Mouse (Mus musculus): ENCODE measurements around the gene Ntmt1. TPM values are rescaled to one million over a fixed set of nuclear protein-coding genes. Genes with fewer than 3 reads are reported as not detected.
A peak's percentile ranks its signal among the peaks of the same experiment; 100 is the strongest.

Ntmt1 gene
- polyA plus RNA-seq (2015; fragmentation: Nextera tagmentation; extraction: Ambion mirVana): 90.0 and 90.4 TPM in 2 replicates

DNA sequence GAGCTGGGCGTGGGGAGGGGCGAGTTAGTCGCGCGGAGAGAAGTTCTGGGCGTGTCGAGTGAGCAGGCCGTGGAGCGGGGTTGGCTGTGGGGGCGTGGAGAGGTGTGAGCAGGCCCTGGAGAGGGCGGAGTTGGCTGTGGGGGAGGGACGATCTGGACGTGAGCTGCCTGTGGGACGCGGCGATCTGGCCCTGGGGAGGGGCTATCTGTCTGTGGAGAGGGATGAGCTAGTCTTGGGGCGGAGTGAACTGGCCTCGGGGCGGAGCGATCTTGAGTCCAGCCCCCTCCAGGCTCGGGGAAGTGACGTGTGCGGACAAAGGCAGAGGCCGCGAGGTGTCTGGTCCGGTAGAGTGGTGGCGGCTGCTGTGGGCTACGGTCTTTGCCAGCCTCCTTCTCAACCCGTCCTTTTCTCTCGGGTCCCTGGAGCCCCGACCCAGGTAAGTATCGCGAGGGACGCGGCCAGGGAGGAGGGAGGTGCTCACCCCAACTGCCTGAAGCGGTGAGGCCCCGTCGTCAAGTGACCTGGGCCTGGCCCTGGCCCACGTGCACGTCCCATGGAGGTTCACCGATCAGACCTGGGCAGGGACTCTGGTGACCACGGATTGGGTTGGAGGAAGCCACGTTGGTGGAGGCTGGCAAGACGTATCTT is at the start of gene Ntmt1:
Gene Ntmt1, plus strand, starts transcription at position 179 of the 648 bp plus-strand sequence.
- Histone ChIP-seq H3K4me1 (ENCODE audit: control insufficient read depth, insufficient read depth, low read length) (peaks cover 17% of the 10 kb centered on the region), H3K27ac (ENCODE audit: low read length) (peak within 1 kb of the TSS; percentile 87), H3K9ac (ENCODE audit: low read length) (peak within 1 kb of the TSS; percentile 89), H3K9me3 (replicated peaks; ENCODE audit: control insufficient read depth, low read length) (no peaks in the 10 kb centered on the region), H3K4me2 (ENCODE audit: low read depth, low read length) (peak within 1 kb of the TSS; percentile 91), H3K4me3 (ENCODE audit: low read length) (peak within 1 kb of the TSS; percentile 78), H3K36me3 (ENCODE audit: control insufficient read depth, insufficient read depth) (0 out of 2 replicates have a peak, but pooled peaks cover 2% of the 10 kb centered on the region), H3K27me3 (ENCODE audit: control insufficient read depth, insufficient read depth, low read length) (0 out of 2 replicates have a peak, but pooled peaks cover 2% of the 10 kb centered on the region)
- peak; percentile 99 for ATAC-seq (replicated peaks; ENCODE audit: extremely low read depth, insufficient read depth, low FRiP score)
- under 1% methylated on average over 40 of the region's 44 CpGs for WGBS

DNA sequence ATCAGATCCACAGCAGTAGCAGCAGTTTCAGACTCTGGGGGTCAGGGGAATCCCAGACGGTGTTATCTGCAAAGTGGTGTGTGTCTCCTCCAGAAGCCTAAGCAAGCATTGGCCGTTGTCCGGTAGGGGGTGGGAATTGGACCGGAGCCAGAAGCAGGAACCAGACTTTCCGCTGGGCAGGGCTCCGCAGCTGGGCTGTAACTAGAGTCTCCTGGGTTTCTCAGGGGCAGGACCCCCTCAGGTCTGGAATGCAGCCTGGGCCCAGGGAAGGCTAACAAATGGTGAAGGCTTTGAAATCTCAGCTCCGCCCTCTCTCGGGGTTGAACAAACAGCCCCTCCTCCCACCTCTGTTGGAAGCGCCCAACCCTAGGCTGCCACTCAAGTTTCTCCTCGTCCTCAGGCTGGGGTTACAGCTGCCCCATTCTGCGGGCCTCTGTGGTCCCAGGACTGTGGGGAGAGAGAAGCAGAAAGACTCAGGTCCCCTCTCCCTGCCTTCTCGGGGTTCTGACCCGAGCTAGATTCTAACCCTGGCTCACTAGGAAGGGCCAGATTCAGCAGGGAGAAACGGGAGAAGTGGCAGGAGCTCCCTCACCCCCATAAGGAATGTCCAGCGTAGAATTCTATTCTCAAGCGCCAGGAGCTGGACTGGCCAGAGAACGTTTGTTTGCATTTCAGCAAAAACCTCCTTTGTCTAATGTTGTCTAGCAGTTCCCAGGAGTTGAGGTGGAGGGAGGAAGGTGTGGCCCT is 49.1 kb upstream of the Ntmt1 start:
- H3K27me3 ChIP-seq (ENCODE audit: control insufficient read depth, insufficient read depth, low read length): no peaks in the 10 kb centered on the region
- peaks cover 29% of the 10 kb centered on the region for H3K4me1 ChIP-seq (ENCODE audit: control insufficient read depth, insufficient read depth, low read length)
- peaks cover 7% of the 10 kb centered on the region; the same call in 1 of the 2 replicates for H3K9me3 ChIP-seq (replicated peaks; ENCODE audit: control insufficient read depth, low read length)
- no peak overlapping the region for H3K4me3 ChIP-seq (ENCODE audit: low read length)
- peak overlapping the region; percentile 46 for H3K4me2 ChIP-seq (ENCODE audit: low read depth, low read length)
- peak; percentile 91 for ATAC-seq (replicated peaks; ENCODE audit: extremely low read depth, insufficient read depth, low FRiP score)
- H3K9ac ChIP-seq (ENCODE audit: low read length): no peak overlapping the region; the same call in 1 of the 2 replicates
- H3K27ac ChIP-seq (ENCODE audit: low read length): peak overlapping the region; percentile 93
- H3K36me3 ChIP-seq (ENCODE audit: control insufficient read depth, insufficient read depth): no peaks in the 10 kb centered on the region
- 7% methylated on average over 17 of the region's 17 CpGs for WGBS

DNA sequence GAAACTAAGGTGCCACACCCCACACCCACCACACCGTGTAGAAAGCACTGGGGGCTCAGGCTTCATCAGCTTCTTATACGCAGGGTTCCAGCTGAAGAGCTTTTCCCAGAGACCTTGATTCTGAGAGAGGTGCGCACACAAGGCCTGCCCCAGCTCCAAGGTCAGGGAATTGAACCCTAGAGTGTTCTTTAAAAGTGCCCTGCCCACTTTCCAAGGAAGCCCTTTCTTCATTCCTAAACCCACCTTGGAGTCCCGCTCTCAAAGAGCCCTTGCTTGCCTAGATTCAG is 48.6 kb upstream of the Ntmt1 start:
- peak overlapping the region; percentile 16; the same call in 1 of the 2 replicates for H3K9ac ChIP-seq (ENCODE audit: low read length)
- H3K4me3 ChIP-seq (ENCODE audit: low read length): no peak overlapping the region

DNA sequence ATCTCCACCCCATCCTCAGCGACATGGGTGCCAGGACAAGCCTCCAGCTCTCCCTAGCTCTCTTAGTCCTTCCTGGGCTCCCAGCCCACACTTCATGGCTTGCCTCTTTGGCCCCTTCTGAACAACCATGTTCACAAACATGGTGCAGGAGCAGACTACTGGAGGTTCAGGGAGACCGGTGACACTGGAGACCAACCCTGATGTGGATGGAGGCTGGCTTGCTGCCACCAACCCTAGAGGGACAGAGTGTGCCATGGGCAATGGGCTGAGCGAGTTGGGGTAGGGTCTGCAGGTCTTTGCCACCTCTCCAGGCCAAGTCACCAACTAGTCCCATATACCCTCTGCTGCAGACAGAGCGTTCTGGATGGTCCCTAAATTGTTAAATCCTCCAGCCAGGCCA is 48.2 kb upstream of the Ntmt1 start:
- Histone ChIP-seq H3K9ac (ENCODE audit: low read length) (no peak overlapping the region; the same call in 1 of the 2 replicates), H3K9me3 (replicated peaks; ENCODE audit: control insufficient read depth, low read length) (peaks cover 7% of the 10 kb centered on the region; the same call in 1 of the 2 replicates), H3K4me3 (ENCODE audit: low read length) (no peak overlapping the region), H3K4me1 (ENCODE audit: control insufficient read depth, insufficient read depth, low read length) (peaks cover 27% of the 10 kb centered on the region), H3K27ac (ENCODE audit: low read length) (peak overlapping the region; percentile 93), H3K27me3 (ENCODE audit: control insufficient read depth, insufficient read depth, low read length) (no peaks in the 10 kb centered on the region), H3K4me2 (ENCODE audit: low read depth, low read length) (no peak overlapping the region), H3K36me3 (ENCODE audit: control insufficient read depth, insufficient read depth) (no peaks in the 10 kb centered on the region)
- ATAC-seq (replicated peaks; ENCODE audit: extremely low read depth, insufficient read depth, low FRiP score): no peak
- 78% methylated on average over 4 of the region's 4 CpGs for WGBS

More for the DNA sequence above, 48.6 kb upstream of the Ntmt1 start:
- whole genome bisulfite sequencing: 59% methylated on average over 4 of the region's 4 CpGs
- H3K4me2 ChIP-seq (ENCODE audit: low read depth, low read length): no peak overlapping the region; the same call in 1 of the 2 replicates
- peak overlapping the region; percentile 93 for H3K27ac ChIP-seq (ENCODE audit: low read length)
- peaks cover 27% of the 10 kb centered on the region for H3K4me1 ChIP-seq (ENCODE audit: control insufficient read depth, insufficient read depth, low read length)
- H3K9me3 ChIP-seq (replicated peaks; ENCODE audit: control insufficient read depth, low read length): peaks cover 7% of the 10 kb centered on the region; the same call in 1 of the 2 replicates
- H3K36me3 ChIP-seq (ENCODE audit: control insufficient read depth, insufficient read depth): no peaks in the 10 kb centered on the region
- ATAC-seq (replicated peaks; ENCODE audit: extremely low read depth, insufficient read depth, low FRiP score): no peak
- H3K27me3 ChIP-seq (ENCODE audit: control insufficient read depth, insufficient read depth, low read length): no peaks in the 10 kb centered on the region

DNA sequence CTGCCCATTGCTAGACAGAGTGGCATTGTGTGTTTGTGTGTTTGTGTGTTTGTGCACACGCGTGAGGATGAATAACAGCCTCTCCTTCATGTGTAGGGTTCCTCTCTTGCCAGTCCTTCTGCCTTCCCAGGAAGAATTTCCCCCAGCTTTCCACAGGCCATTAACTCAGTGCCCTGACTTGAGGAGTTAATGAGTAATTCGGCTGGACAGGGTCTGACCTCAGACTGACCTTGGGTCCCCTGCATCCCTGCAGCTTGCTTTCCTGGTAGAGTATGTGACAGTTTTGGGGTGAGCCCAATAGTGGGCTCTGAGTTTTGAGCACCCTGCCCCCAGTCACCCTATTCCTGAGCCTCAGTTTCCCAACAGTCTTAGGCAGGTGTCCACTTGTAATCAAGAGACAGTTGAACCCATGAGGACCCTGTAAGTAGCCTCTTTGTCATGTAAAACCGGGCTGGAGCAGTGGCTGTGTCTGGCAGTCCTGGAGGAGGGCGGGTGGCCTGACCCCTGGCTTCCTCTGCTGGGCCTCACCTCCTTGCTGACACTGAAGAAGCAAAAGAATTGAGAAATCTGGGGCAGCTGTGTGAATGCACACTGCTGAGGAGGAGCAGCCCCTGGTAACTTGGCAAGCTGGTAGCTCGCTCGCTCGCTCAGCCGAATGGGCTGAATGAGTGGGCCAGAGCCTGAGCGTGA is 47.6 kb upstream of the Ntmt1 start:
- 62% methylated on average over 10 of the region's 10 CpGs for WGBS
- H3K27me3 ChIP-seq (ENCODE audit: control insufficient read depth, insufficient read depth, low read length): no peaks in the 10 kb centered on the region
- H3K9ac ChIP-seq (ENCODE audit: low read length): no peak overlapping the region
- H3K4me3 ChIP-seq (ENCODE audit: low read length): no peak overlapping the region
- peaks cover 27% of the 10 kb centered on the region for H3K4me1 ChIP-seq (ENCODE audit: control insufficient read depth, insufficient read depth, low read length)
- peaks cover 7% of the 10 kb centered on the region; the same call in 1 of the 2 replicates for H3K9me3 ChIP-seq (replicated peaks; ENCODE audit: control insufficient read depth, low read length)
- no peak for ATAC-seq (replicated peaks; ENCODE audit: extremely low read depth, insufficient read depth, low FRiP score)
- H3K4me2 ChIP-seq (ENCODE audit: low read depth, low read length): no peak overlapping the region
- no peaks in the 10 kb centered on the region for H3K36me3 ChIP-seq (ENCODE audit: control insufficient read depth, insufficient read depth)
- peak overlapping the region; percentile 93 for H3K27ac ChIP-seq (ENCODE audit: low read length)

DNA sequence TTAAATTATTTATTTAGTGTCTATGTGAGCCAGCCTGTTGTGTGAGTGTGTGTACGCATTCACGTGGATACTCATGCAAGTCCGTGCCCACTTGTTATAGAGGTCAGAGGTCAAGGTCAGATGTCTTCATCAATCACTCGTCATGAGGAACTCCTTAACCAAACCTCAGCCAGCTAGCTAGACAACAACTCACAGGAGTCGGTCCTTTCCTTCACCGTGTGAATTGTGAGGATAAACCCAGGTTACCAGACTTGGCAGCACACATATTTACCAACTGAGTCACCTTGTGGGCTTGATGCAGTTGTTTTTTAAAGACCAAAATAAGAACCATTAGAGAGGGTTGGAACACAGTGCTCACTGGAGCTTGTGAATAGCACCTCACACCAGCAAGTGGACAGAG is 46.9 kb upstream of the Ntmt1 start:
- H3K4me1 ChIP-seq (ENCODE audit: control insufficient read depth, insufficient read depth, low read length): peaks cover 27% of the 10 kb centered on the region
- 59% methylated on average over 6 of the region's 6 CpGs for WGBS

DNA sequence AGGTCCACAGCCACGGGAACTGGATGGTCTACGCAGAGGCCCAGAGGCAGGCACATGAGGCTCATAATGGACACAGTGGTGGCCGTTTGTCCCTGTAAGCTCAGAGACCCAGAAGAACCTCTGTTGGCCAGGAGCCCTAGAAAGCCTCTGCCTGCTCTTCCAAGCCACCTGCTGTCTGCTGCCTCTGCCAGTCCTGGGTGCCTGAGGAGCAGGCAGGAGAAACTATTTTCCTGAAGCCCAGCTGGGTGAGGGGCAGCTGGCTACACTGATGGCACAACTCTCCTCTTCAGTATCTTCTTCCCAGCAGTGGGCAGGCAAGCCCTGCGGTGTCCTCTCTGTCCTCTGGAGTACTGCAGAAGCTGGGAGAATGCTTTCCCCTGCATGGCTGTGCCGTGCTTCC is 41.2 kb upstream of the Ntmt1 start:
- no peak overlapping the region for H3K27ac ChIP-seq (ENCODE audit: low read length)
- no peak overlapping the region for H3K4me3 ChIP-seq (ENCODE audit: low read length)
- H3K4me1 ChIP-seq (ENCODE audit: control insufficient read depth, insufficient read depth, low read length): peaks cover 7% of the 10 kb centered on the region; the same call in 1 of the 2 replicates
- ATAC-seq (replicated peaks; ENCODE audit: extremely low read depth, insufficient read depth, low FRiP score): no peak
- no peak overlapping the region for H3K4me2 ChIP-seq (ENCODE audit: low read depth, low read length)
- no peak overlapping the region for H3K9ac ChIP-seq (ENCODE audit: low read length)
- H3K27me3 ChIP-seq (ENCODE audit: control insufficient read depth, insufficient read depth, low read length): no peaks in the 10 kb centered on the region
- no peaks in the 10 kb centered on the region for H3K36me3 ChIP-seq (ENCODE audit: control insufficient read depth, insufficient read depth)
- 0 out of 2 replicates have a peak, but pooled peaks cover 4% of the 10 kb centered on the region for H3K9me3 ChIP-seq (replicated peaks; ENCODE audit: control insufficient read depth, low read length)
- 69% methylated on average over 5 of the region's 5 CpGs for WGBS

More for the DNA sequence above, 46.9 kb upstream of the Ntmt1 start:
- Histone ChIP-seq H3K27me3 (ENCODE audit: control insufficient read depth, insufficient read depth, low read length) (no peaks in the 10 kb centered on the region), H3K27ac (ENCODE audit: low read length) (no peak overlapping the region), H3K9me3 (replicated peaks; ENCODE audit: control insufficient read depth, low read length) (peaks cover 7% of the 10 kb centered on the region; the same call in 1 of the 2 replicates), H3K9ac (ENCODE audit: low read length) (no peak overlapping the region), H3K4me3 (ENCODE audit: low read length) (no peak overlapping the region), H3K36me3 (ENCODE audit: control insufficient read depth, insufficient read depth) (no peaks in the 10 kb centered on the region), H3K4me2 (ENCODE audit: low read depth, low read length) (no peak overlapping the region)
- no peak for ATAC-seq (replicated peaks; ENCODE audit: extremely low read depth, insufficient read depth, low FRiP score)

DNA sequence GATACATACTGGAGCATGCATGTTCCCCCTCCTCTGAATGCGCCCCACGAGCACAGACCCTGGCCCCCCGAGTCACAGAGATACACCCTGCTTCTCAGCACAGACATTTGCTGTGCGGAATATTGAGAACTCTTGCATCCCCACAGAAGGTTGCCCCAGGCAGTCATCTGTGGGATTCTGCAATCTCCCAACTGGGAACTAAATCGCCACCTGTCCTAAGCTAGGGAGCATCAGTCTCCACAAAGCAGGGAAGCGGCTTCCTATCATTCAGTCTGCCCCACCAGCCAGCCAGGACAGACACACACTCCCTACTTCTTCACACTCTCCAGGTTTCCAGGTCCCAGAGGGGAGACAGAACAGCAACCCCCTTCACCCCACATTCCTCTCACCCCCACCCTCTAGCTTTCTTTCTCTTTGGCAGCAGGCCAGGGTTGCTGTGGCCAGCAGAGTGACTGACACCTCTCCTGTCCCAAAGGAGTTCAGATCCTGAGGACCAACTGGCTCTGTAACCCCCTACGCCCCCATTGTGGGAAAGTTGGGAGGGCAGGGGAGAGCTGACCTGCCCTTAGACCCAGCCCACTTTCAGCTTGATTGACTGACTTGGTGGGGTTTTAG is 39.9 kb upstream of the Ntmt1 start:
- H3K9ac ChIP-seq (ENCODE audit: low read length): no peak overlapping the region
- WGBS: 71% methylated on average over 7 of the region's 7 CpGs
- no peaks in the 10 kb centered on the region for H3K27me3 ChIP-seq (ENCODE audit: control insufficient read depth, insufficient read depth, low read length)
- H3K27ac ChIP-seq (ENCODE audit: low read length): no peak overlapping the region
- no peak overlapping the region for H3K4me3 ChIP-seq (ENCODE audit: low read length)
- H3K9me3 ChIP-seq (replicated peaks; ENCODE audit: control insufficient read depth, low read length): 0 out of 2 replicates have a peak, but pooled peaks cover under 1% of the 10 kb centered on the region
- ATAC-seq (replicated peaks; ENCODE audit: extremely low read depth, insufficient read depth, low FRiP score): no peak
- peaks cover 19% of the 10 kb centered on the region for H3K4me1 ChIP-seq (ENCODE audit: control insufficient read depth, insufficient read depth, low read length)
- no peaks in the 10 kb centered on the region for H3K36me3 ChIP-seq (ENCODE audit: control insufficient read depth, insufficient read depth)
- H3K4me2 ChIP-seq (ENCODE audit: low read depth, low read length): no peak overlapping the region
